Mouse (Mus musculus) hindbrain, embryonic 15.5 days (tissue): ENCODE data around the gene Themis. TPM values are rescaled to one million over a fixed set of nuclear protein-coding genes. Genes with fewer than 3 reads are reported as not detected.

Experiments
- ATAC-seq: fragments of 200-750 bp; cut with Nextera tagmentation; 2 replicates; pipeline ENCODE4 v1.8.0; 2017; ENCODE audit warnings: low read depth, moderate number of reproducible peaks, moderate TSS enrichment; ENCODE audit not compliant: low FRiP score
- H3K27ac ChIP-seq: fragments of 300-500 bp; sonication (generic); replicated peaks from 2 replicates; pipeline ENCODE4 v1.5.1; 2015; ENCODE audit warnings: mild to moderate bottlenecking, inconsistent platforms
- H3K27me3 ChIP-seq: fragments of 300-500 bp; sonication (generic); 2 replicates; pipeline ENCODE4 v1.6.1; 2015; ENCODE audit warnings: control low read depth, inconsistent platforms
- H3K36me3 ChIP-seq: fragments of 300-500 bp; sonication (generic); 2 replicates; pipeline ENCODE4 v1.6.1; 2015; ENCODE audit warnings: control low read depth, inconsistent platforms
- H3K4me1 ChIP-seq: fragments of 300-500 bp; sonication (generic); replicated peaks from 2 replicates; pipeline ENCODE4 v1.6.1; 2015; ENCODE audit warnings: control low read depth, inconsistent platforms
- H3K4me2 ChIP-seq: fragments of 300-500 bp; sonication (generic); 2 replicates; pipeline ENCODE4 v1.6.1; 2015; ENCODE audit warnings: moderate library complexity, mild to moderate bottlenecking, inconsistent platforms
- H3K4me3 ChIP-seq: fragments of 300-500 bp; sonication (generic); 2 replicates; pipeline ENCODE4 v1.5.1; 2015; ENCODE audit warnings: mild to moderate bottlenecking, inconsistent platforms
- H3K9ac ChIP-seq: fragments of 300-500 bp; sonication (generic); 2 replicates; pipeline ENCODE4 v1.6.1; 2015; ENCODE audit warnings: inconsistent platforms
- H3K9me3 ChIP-seq: fragments of 300-500 bp; sonication (generic); 2 replicates; pipeline ENCODE4 v1.6.1; 2016; ENCODE audit warnings: control low read depth, inconsistent platforms
- WGBS: fragments of 180-500 bp; shearing (Covaris S2); methylation state at CpG from one replicate; pipeline ENCODE4 v1.1.7; 2015; 5-methylcytosine and 5-hydroxymethylcytosine counted together
- polyA plus RNA-seq: library from polyadenylated mRNA; unstranded; fragments of >200 nt; fragmentation: Nextera tagmentation; extraction: Ambion mirVana; gene quantifications from 2 replicates; pipeline ENCODE4 v1.2.1, GENCODE M21; 2015

Gene Themis
- polyA plus RNA-seq, 1 experiment from 2014 or later = 0.04 TPM

GRCm38 (mm10) chr10:28696032-28696431 lies 27.9 kb downstream of the Themis start:
- H3K27me3 ChIP-seq = no peaks in the 10 kb centered on the region
- no peaks in the 10 kb centered on the region for H3K9me3 ChIP-seq
- ATAC-seq = no peak
- no peak overlapping the region for H3K4me3 ChIP-seq
- H3K4me1 ChIP-seq = no peaks in the 10 kb centered on the region
- 87% methylated on average over 1 of the region's 1 CpGs for WGBS
- no peak overlapping the region for H3K27ac ChIP-seq
- no peak overlapping the region for H3K4me2 ChIP-seq
- H3K36me3 ChIP-seq = no peaks in the 10 kb centered on the region
- H3K9ac ChIP-seq = no peak overlapping the region

DNA sequence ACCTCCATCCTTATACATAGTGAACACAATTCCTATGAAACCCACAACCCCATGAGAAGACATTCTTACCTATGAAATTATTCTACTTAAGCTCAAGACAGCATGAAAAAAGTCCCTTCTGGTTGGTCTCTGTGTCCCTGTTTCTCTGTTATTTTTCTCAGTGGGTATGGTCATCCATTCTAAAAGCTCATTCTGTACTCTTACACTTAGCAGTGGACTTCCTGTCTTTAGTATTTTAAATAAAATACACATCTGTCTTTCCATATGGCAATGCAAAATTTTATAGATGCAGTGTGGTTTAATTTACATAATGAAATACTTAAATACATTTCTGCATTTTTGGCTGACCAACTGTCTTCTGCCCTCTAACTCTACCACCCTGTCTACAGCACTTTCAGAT lies 30.0 kb downstream of the Themis start:
- H3K4me1 ChIP-seq = no peaks in the 10 kb centered on the region
- H3K4me2 ChIP-seq = no peak overlapping the region
- H3K27ac ChIP-seq = no peak overlapping the region
- no peak overlapping the region for H3K9ac ChIP-seq
- no peaks in the 10 kb centered on the region for H3K9me3 ChIP-seq
- H3K27me3 ChIP-seq = no peaks in the 10 kb centered on the region
- H3K36me3 ChIP-seq = no peaks in the 10 kb centered on the region
- no peak overlapping the region for H3K4me3 ChIP-seq
- ATAC-seq = no peak

DNA sequence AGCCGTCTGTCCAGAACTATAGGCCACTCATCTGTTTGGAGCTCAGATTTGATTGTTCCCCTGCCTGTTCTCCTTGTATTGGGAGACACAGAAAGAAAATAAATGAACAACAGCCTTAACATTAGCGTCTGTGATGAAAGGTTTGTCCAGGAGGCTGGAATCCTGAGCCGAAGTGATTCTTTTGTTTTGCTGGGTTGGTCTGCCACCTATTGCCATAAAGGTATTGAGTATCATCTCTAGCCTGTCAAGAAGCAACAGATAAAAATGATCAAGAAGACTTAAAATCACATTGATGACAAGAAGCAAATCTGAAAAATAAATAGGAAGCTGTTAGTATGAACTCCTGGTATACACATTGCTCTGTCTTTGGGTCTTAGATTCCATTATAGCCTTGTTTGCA lies 53.7 kb downstream of the Themis start:
- WGBS = 72% methylated on average over 3 of the region's 3 CpGs
- no peaks in the 10 kb centered on the region for H3K4me1 ChIP-seq
- ATAC-seq = no peak
- no peaks in the 10 kb centered on the region for H3K36me3 ChIP-seq
- no peak overlapping the region for H3K27ac ChIP-seq
- no peak overlapping the region for H3K4me2 ChIP-seq
- no peaks in the 10 kb centered on the region for H3K27me3 ChIP-seq
- H3K9ac ChIP-seq = no peak overlapping the region
- no peak overlapping the region for H3K4me3 ChIP-seq
- H3K9me3 ChIP-seq = no peaks in the 10 kb centered on the region

- H3K4me2 ChIP-seq = no peak overlapping the region
- H3K4me1 ChIP-seq = no peaks in the 10 kb centered on the region
- H3K27me3 ChIP-seq = no peaks in the 10 kb centered on the region
- no peak overlapping the region for H3K4me3 ChIP-seq
- no peaks in the 10 kb centered on the region for H3K36me3 ChIP-seq
- ATAC-seq = no peak
- no peak overlapping the region for H3K9ac ChIP-seq
- H3K27ac ChIP-seq = no peak overlapping the region
- WGBS = 92% methylated on average over 7 of the region's 7 CpGs
- H3K9me3 ChIP-seq = no peaks in the 10 kb centered on the region
Measured at GRCm38 (mm10) chr10:28723266-28723665, 55.1 kb downstream of the Themis start.

- Histone ChIP-seq H3K4me1 (no peaks in the 10 kb centered on the region), H3K4me3 (no peak overlapping the region), H3K27me3 (no peaks in the 10 kb centered on the region), H3K36me3 (no peaks in the 10 kb centered on the region), H3K9ac (no peak overlapping the region), H3K27ac (no peak overlapping the region), H3K9me3 (no peaks in the 10 kb centered on the region), H3K4me2 (no peak overlapping the region)
- WGBS = 9% methylated on average over 2 of the region's 2 CpGs
- ATAC-seq = no peak
Measured at GRCm38 (mm10) chr10:28730122-28730521, 62.0 kb downstream of the Themis start.

GRCm38 (mm10) chr10:28737953-28738352 lies 69.8 kb downstream of the Themis start:
- Histone ChIP-seq H3K9me3 (no peaks in the 10 kb centered on the region), H3K4me1 (no peaks in the 10 kb centered on the region), H3K4me2 (no peak overlapping the region), H3K27ac (no peak overlapping the region), H3K36me3 (no peaks in the 10 kb centered on the region), H3K4me3 (no peak overlapping the region), H3K27me3 (no peaks in the 10 kb centered on the region), H3K9ac (no peak overlapping the region)
- no peak for ATAC-seq
- 75% methylated on average over 1 of the region's 1 CpGs for WGBS

GRCm38 (mm10) chr10:28746426-28746825 lies 78.3 kb downstream of the Themis start:
- Histone ChIP-seq H3K4me1 (no peaks in the 10 kb centered on the region), H3K9ac (no peak overlapping the region)
- no peak for ATAC-seq

GRCm38 (mm10) chr10:28753321-28753720 lies 85.2 kb downstream of the Themis start:
- H3K9me3 ChIP-seq = no peaks in the 10 kb centered on the region
- H3K27me3 ChIP-seq = no peaks in the 10 kb centered on the region
- H3K36me3 ChIP-seq = no peaks in the 10 kb centered on the region
- H3K4me1 ChIP-seq = no peaks in the 10 kb centered on the region
- H3K9ac ChIP-seq = no peak overlapping the region
- ATAC-seq = no peak
- no peak overlapping the region for H3K27ac ChIP-seq
- WGBS = 71% methylated on average over 2 of the region's 2 CpGs
- no peak overlapping the region for H3K4me3 ChIP-seq
- no peak overlapping the region for H3K4me2 ChIP-seq

More at GRCm38 (mm10) chr10:28746426-28746825, 78.3 kb downstream of the Themis start:
- Histone ChIP-seq H3K4me2 (no peak overlapping the region), H3K9me3 (no peaks in the 10 kb centered on the region), H3K27me3 (no peaks in the 10 kb centered on the region), H3K4me3 (no peak overlapping the region), H3K36me3 (no peaks in the 10 kb centered on the region), H3K27ac (no peak overlapping the region)

DNA sequence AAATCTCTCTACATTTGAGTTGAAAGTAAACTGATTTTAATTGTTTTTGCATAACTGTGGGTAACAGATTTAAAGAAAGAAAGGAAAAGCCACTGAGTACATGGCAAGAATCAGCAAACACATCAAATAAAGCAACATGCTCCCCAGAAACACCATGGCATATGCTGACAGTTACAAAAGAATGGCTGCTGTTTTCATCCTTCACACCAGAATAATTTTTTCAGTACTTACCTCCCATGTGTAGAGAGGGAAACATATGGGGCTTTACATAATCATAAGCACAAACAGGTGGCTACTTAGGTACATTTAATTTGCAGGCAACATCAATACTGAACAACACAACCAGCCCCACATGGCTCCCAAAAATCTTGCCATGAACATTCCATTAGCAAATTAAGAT lies 86.8 kb downstream of the Themis start:
- Histone ChIP-seq H3K36me3 (no peaks in the 10 kb centered on the region), H3K9me3 (no peaks in the 10 kb centered on the region), H3K4me2 (no peak overlapping the region), H3K4me3 (no peak overlapping the region), H3K27me3 (no peaks in the 10 kb centered on the region), H3K9ac (no peak overlapping the region), H3K27ac (no peak overlapping the region), H3K4me1 (no peaks in the 10 kb centered on the region)
- no peak for ATAC-seq

GRCm38 (mm10) chr10:28776777-28777402 lies 108.7 kb downstream of the Themis start:
- no peak for ATAC-seq
- H3K27me3 ChIP-seq = no peaks in the 10 kb centered on the region
- no peak overlapping the region for H3K4me3 ChIP-seq
- H3K4me2 ChIP-seq = no peak overlapping the region
- no peaks in the 10 kb centered on the region for H3K9me3 ChIP-seq
- WGBS = 83% methylated on average over 5 of the region's 5 CpGs
- no peaks in the 10 kb centered on the region for H3K36me3 ChIP-seq
- no peak overlapping the region for H3K9ac ChIP-seq
- H3K4me1 ChIP-seq = no peaks in the 10 kb centered on the region
- H3K27ac ChIP-seq = no peak overlapping the region

GRCm38 (mm10) chr10:28799469-28799868 lies 131.3 kb downstream of the Themis start:
- Histone ChIP-seq H3K4me2 (no peak overlapping the region), H3K27me3 (no peaks in the 10 kb centered on the region), H3K9me3 (no peaks in the 10 kb centered on the region), H3K27ac (no peak overlapping the region), H3K9ac (no peak overlapping the region), H3K36me3 (no peaks in the 10 kb centered on the region), H3K4me3 (no peak overlapping the region), H3K4me1 (no peaks in the 10 kb centered on the region)
- no peak for ATAC-seq
- WGBS = 78% methylated on average over 4 of the region's 4 CpGs

- 83% methylated on average over 3 of the region's 3 CpGs for WGBS
- no peak overlapping the region for H3K4me3 ChIP-seq
- H3K36me3 ChIP-seq = no peaks in the 10 kb centered on the region
- H3K4me2 ChIP-seq = no peak overlapping the region
- no peaks in the 10 kb centered on the region for H3K4me1 ChIP-seq
- ATAC-seq = no peak
- H3K27ac ChIP-seq = no peak overlapping the region
- no peaks in the 10 kb centered on the region for H3K9me3 ChIP-seq
- no peaks in the 10 kb centered on the region for H3K27me3 ChIP-seq
- no peak overlapping the region for H3K9ac ChIP-seq
Measured at GRCm38 (mm10) chr10:28805160-28805559, 137.0 kb downstream of the Themis start.

DNA sequence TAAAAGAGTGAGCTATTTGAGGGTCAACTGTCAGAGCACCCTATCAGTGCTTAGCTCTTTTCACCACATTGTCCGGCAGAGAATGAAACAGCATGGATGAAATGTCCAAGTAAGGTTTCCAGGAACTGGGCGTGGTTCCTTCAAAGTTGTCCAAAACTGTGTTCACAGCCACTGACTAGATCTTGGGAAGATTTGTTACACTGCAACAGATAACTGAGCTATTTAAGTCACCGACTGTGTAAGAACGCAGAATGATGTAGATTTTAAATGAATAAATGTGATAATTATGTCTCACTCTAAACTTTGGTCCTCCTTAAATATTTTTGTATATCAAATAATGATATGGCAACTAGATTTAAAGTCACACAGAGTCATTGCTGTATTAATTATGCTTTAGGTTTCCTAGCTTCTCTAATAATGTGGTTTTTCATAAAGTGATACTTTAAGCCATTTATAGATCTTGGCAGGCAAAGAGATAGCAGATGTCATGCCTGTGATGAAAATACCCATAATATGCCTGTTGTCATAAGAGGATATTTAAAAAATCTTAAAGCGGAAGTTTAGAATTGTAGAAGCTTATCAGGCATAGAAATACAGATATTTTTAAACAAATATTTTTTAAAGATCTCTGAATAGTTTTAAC lies 143.9 kb downstream of the Themis start:
- Histone ChIP-seq H3K9me3 (no peaks in the 10 kb centered on the region), H3K4me3 (no peak overlapping the region), H3K9ac (no peak overlapping the region), H3K27me3 (no peaks in the 10 kb centered on the region), H3K4me1 (no peaks in the 10 kb centered on the region), H3K27ac (no peak overlapping the region), H3K36me3 (no peaks in the 10 kb centered on the region), H3K4me2 (no peak overlapping the region)
- 88% methylated on average over 5 of the region's 5 CpGs for WGBS
- ATAC-seq = no peak
